Comparison of ENCODE assay signal across 8 mouse cellular contexts in the genomic region with DNA sequence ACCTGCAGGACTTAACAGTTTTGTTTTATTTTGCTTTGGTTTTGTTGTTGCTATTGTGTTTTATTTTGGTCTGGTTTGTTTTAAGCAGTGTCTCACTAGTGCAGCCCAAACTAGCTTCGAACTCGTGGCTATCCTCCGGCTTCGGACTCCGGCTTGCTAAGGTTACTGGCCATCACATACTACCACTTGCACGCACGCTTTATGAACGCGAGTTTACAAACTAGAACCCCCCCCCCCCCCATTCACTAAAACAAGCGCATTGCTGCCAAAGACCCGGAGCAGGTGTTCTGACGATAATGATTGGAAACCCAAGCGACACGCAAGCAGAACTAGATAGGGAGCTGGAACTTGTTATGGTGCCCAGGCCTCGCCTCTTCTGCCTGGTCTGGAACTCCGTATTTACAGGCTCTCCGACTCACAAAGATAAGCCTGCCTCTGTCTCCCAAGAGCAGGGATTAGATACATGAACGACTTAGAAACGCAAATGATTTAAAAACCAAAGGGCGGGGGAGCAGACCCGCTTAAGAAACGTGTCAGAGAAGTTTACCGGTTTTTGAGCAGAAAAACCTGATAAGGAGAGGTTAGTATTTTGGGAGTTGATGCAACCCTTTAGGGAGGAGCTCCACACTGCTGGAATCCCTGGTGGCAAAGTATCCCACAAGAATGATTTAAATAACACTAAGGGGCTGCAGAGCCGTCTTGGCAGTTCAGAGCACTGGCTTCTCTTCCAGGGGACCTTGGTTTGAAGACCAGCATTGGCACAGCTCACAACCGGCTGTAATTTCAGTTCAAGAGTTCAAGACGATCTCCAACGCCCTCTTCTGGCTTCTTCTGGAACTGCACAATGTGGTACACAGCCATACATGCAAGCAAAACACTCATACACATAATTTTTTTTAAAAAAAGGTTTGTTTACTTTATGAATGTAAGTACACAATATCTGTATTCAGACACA. TPM values are rescaled to one million over a fixed set of nuclear protein-coding genes. Genes with fewer than 3 reads are reported as not detected.
A peak's percentile ranks its signal among the peaks of the same experiment; 100 is the strongest.
DNase-seq lines count a peak whose midpoint lies in the region; ATAC-seq and TF ChIP-seq lines count a peak whose summit lies in the region.

No protein-coding gene starts in this region.

- TF ChIP-seq POLR2A in thymus, adult 2 months (IDR thresholded peaks at IDR 0.05; ENCODE audit: control insufficient read depth, extremely low read depth, insufficient read depth, low read length, poor library complexity) = no peak

- peak overlapping the region; percentile 66 for H3K9ac ChIP-seq in intestine, embryonic 16.5 days (ENCODE audit: low read depth, low read length)
- peak overlapping the region; percentile 87 for H3K9ac ChIP-seq in liver, embryonic 13.5 days

- peak; percentile 72 to 91 for DNase-seq in adrenal gland, adult (ENCODE audit: inconsistent age in 2 of 2, low spot score in 1 of 2)
- peak; percentile 96 for DNase-seq in embryo, embryonic 10.5 days (ENCODE audit: low spot score)
- peak; percentile 35 to 68 for DNase-seq in gastrocnemius, postnatal 4 days (ENCODE audit: low spot score in 2 of 2)
- DNase-seq in liver, embryonic 13.5 days = peak; percentile 76
- DNase-seq in naive thymus-derived CD4-positive, alpha-beta T cell, adult 2 months (ENCODE audit: low read depth) = peak; percentile 94
- peak; percentile 70 for DNase-seq in thymus, adult 2 months

- peak overlapping the region; percentile 69 for H3K4me2 ChIP-seq in intestine, embryonic 16.5 days (ENCODE audit: low read depth, low read length)
- peak overlapping the region; percentile 87 for H3K4me2 ChIP-seq in liver, embryonic 13.5 days

- peak; percentile 53; the same call in 1 of the 2 replicates for TF ChIP-seq CTCF in thymus, adult 2 months (IDR thresholded peaks at IDR 0.05; ENCODE audit: borderline replicate concordance, control insufficient read depth, extremely low read depth, insufficient read depth, low read length, poor library complexity)

- peaks cover 10% of the 10 kb centered on the region for H3K4me1 ChIP-seq in intestine, embryonic 16.5 days (ENCODE audit: control insufficient read depth, insufficient read depth, low read length)
- H3K4me1 ChIP-seq in liver, embryonic 13.5 days (replicated peaks) = peaks cover 44% of the 10 kb centered on the region
- peaks cover 5% of the 10 kb centered on the region for H3K4me1 ChIP-seq in thymus, adult 2 months (replicated peaks; ENCODE audit: control insufficient read depth, insufficient read depth, low read length)

- WGBS in intestine, embryonic 16.5 days = under 1% methylated on average over 27 of the region's 27 CpGs
- WGBS in liver, embryonic 13.5 days (ENCODE audit: insufficient replicate concordance) = under 1% methylated on average over 27 of the region's 27 CpGs
- WGBS in thymus, adult 2 months = under 1% methylated on average over 27 of the region's 27 CpGs

- H3K4me3 ChIP-seq in intestine, embryonic 16.5 days (ENCODE audit: low read length) = peak overlapping the region; percentile 94
- peak overlapping the region; percentile 75 for H3K4me3 ChIP-seq in liver, embryonic 13.5 days (replicated peaks)
- peak overlapping the region; percentile 51 for H3K4me3 ChIP-seq in thymus, adult 2 months (ENCODE audit: control insufficient read depth, insufficient read depth, low read length)

- peak overlapping the region; percentile 75 for H3K27ac ChIP-seq in intestine, embryonic 16.5 days (ENCODE audit: low read length)
- H3K27ac ChIP-seq in liver, embryonic 13.5 days = peak overlapping the region; percentile 95
- peak overlapping the region; percentile 57; the same call in 1 of the 2 replicates for H3K27ac ChIP-seq in thymus, adult 2 months (ENCODE audit: control insufficient read depth, insufficient read depth, low read length)

- peak; percentile 24 for ATAC-seq in CD4-positive, CD25-positive, alpha-beta regulatory T cell, adult 4 months
- ATAC-seq in intestine, embryonic 16.5 days = peak; percentile 49
- peak; percentile 59 for ATAC-seq in liver, embryonic 13.5 days (ENCODE audit: low read depth)

- no peaks in the 10 kb centered on the region for H3K9me3 ChIP-seq in intestine, embryonic 16.5 days (ENCODE audit: control insufficient read depth, low read length)
- H3K9me3 ChIP-seq in liver, embryonic 13.5 days (replicated peaks) = no peaks in the 10 kb centered on the region

- no peaks in the 10 kb centered on the region for H3K27me3 ChIP-seq in intestine, embryonic 16.5 days (replicated peaks; ENCODE audit: control insufficient read depth, insufficient read depth, low read length)
- H3K27me3 ChIP-seq in liver, embryonic 13.5 days = no peaks in the 10 kb centered on the region
- no peaks in the 10 kb centered on the region for H3K27me3 ChIP-seq in thymus, adult 2 months (ENCODE audit: control insufficient read depth, insufficient read depth, low read length)

- no peaks in the 10 kb centered on the region; the same call in 1 of the 2 replicates for H3K36me3 ChIP-seq in intestine, embryonic 16.5 days (ENCODE audit: control insufficient read depth, insufficient read depth, low read length)
- H3K36me3 ChIP-seq in liver, embryonic 13.5 days = peaks cover 22% of the 10 kb centered on the region
- H3K36me3 ChIP-seq in thymus, adult 2 months (ENCODE audit: control insufficient read depth, insufficient read depth, low read length) = no peaks in the 10 kb centered on the region

RNA-seq across cellular contexts. Expression of gene Cabin1, which starts 0.7 kb away (rescaled TPM):
- 10 to 100 TPM; 25.1 to 30.0 TPM for polyA plus RNA-seq in CD4-positive, CD25-positive, alpha-beta regulatory T cell, adult 4 months (2017; shearing (Covaris generic))
- total RNA-seq in gastrocnemius, postnatal 4 days (2021) = 10 to 100 TPM; 29.1 to 30.4 TPM
- polyA plus RNA-seq in intestine, embryonic 16.5 days (2015; fragmentation: Nextera tagmentation; extraction: Ambion mirVana) = 26.4 and 27.1 TPM in 2 replicates
- 15.4 and 16.6 TPM in 2 replicates for polyA plus RNA-seq in liver, embryonic 13.5 days (2015; fragmentation: Nextera tagmentation; extraction: Ambion mirVana)
- polyA plus RNA-seq in thymus, adult 2 months (2012; rRNA removed) = 82.3 and 89.2 TPM in 2 replicates

RNA-seq across cellular contexts. Expression of gene Ddt, which starts 8.4 kb away (rescaled TPM):
- polyA plus RNA-seq in CD4-positive, CD25-positive, alpha-beta regulatory T cell, adult 4 months (2017; shearing (Covaris generic)) = 10 to 100 TPM; 73.3 to 80.4 TPM
- 10 to 100 TPM; 28.2 to 29.4 TPM for total RNA-seq in gastrocnemius, postnatal 4 days (2021)
- polyA plus RNA-seq in intestine, embryonic 16.5 days (2015; fragmentation: Nextera tagmentation; extraction: Ambion mirVana) = 82.0 and 92.1 TPM in 2 replicates
- 180 and 186 TPM in 2 replicates for polyA plus RNA-seq in liver, embryonic 13.5 days (2015; fragmentation: Nextera tagmentation; extraction: Ambion mirVana)
- 66.8 and 77.3 TPM in 2 replicates for polyA plus RNA-seq in thymus, adult 2 months (2012; rRNA removed)

RNA-seq across cellular contexts. Expression of gene Gm20441, which starts 16.0 kb away (rescaled TPM):
- polyA plus RNA-seq in CD4-positive, CD25-positive, alpha-beta regulatory T cell, adult 4 months (2017; shearing (Covaris generic)) = not detected
- not detected for total RNA-seq in gastrocnemius, postnatal 4 days (2021)
- polyA plus RNA-seq in intestine, embryonic 16.5 days (2015; fragmentation: Nextera tagmentation; extraction: Ambion mirVana) = not detected in 2 replicates
- not detected in 2 replicates for polyA plus RNA-seq in liver, embryonic 13.5 days (2015; fragmentation: Nextera tagmentation; extraction: Ambion mirVana)
- not detected in 2 replicates for polyA plus RNA-seq in thymus, adult 2 months (2012; rRNA removed)

RNA-seq across cellular contexts. Expression of gene Gstt3, which starts 16.4 kb away (rescaled TPM):
- polyA plus RNA-seq in CD4-positive, CD25-positive, alpha-beta regulatory T cell, adult 4 months (2017; shearing (Covaris generic)) = 10 to 100 TPM in 1 of 2 experiments, 1 to 10 TPM in 1; 6.4 to 16.8 TPM
- total RNA-seq in gastrocnemius, postnatal 4 days (2021) = 1 to 10 TPM; 5.4 to 6.8 TPM
- 49.1 and 53.1 TPM in 2 replicates for polyA plus RNA-seq in intestine, embryonic 16.5 days (2015; fragmentation: Nextera tagmentation; extraction: Ambion mirVana)
- polyA plus RNA-seq in liver, embryonic 13.5 days (2015; fragmentation: Nextera tagmentation; extraction: Ambion mirVana) = 8.0 and 10.3 TPM in 2 replicates
- polyA plus RNA-seq in thymus, adult 2 months (2012; rRNA removed) = 7.7 and 8.6 TPM in 2 replicates

RNA-seq across cellular contexts. Expression of gene Gstt1, which starts 33.6 kb away (rescaled TPM):
- 1 to 10 TPM in 1 of 2 experiments, not detected in 1; 1.3 TPM for polyA plus RNA-seq in CD4-positive, CD25-positive, alpha-beta regulatory T cell, adult 4 months (2017; shearing (Covaris generic))
- 10 to 100 TPM; 10.2 to 11.8 TPM for total RNA-seq in gastrocnemius, postnatal 4 days (2021)
- 16.4 and 19.2 TPM in 2 replicates for polyA plus RNA-seq in intestine, embryonic 16.5 days (2015; fragmentation: Nextera tagmentation; extraction: Ambion mirVana)
- polyA plus RNA-seq in liver, embryonic 13.5 days (2015; fragmentation: Nextera tagmentation; extraction: Ambion mirVana) = 49.2 and 50.2 TPM in 2 replicates
- 15.4 and 19.2 TPM in 2 replicates for polyA plus RNA-seq in thymus, adult 2 months (2012; rRNA removed)

Comparison
In these comparisons a context has a peak if more than half of its experiments do, and no peak if none do; other contexts are left out.
1. Peak in every context shown above with its lines: DNase-seq, ATAC-seq, H3K4me3 ChIP-seq and H3K27ac ChIP-seq.